Mouse (Mus musculus): ENCODE results near the gene Trmt112. TPM values are rescaled to one million over a fixed set of nuclear protein-coding genes. Genes with fewer than 3 reads are reported as not detected.
A peak's percentile ranks its signal among the peaks of the same experiment; 100 is the strongest.

Gene Trmt112
- polyA plus RNA-seq, 1 experiment from 2014 or later: 131 TPM

DNA sequence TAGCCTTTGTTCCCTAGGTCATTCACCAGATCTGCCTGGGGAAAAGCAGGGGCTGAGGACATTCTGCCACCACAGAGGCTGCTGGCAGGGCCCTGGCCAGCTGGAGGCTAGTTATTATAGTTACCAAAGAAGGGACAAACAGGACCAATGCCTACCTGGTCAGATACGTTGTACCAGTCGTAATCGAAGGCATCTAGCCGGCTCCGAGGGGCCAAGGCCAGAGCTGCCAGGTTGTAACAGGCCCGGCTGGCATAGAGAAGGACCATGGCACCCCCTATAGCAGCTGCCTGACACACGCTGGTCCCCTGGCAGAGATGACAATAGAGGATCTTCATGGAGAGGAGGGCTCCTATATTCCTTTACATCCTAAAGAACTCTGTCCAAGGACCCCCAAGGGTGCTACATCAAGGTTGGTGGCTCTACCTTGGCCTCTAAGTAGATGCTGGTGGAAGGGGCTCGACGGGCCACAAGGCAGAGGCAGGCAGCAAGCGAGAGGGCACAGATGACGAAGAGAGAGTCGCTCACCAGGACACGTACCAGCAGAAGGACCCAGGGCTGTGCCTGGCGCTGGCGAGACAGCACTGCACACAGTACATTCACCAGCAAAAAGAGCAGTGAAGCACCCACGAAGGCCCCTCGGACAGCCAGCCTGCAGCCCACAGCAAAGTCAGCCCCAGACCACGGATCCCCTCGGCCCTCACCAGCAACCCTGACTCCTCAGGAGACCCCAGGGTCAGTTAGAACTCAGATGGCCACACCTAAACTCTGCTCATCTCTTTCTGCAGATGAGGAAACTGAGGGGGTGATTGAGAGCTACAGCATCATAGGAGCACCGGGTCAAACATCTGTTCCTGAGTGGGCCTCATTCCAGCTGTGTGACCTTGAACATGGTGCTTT, 29.9 kb downstream of the Trmt112 start:
- DNase-seq (ENCODE audit: low spot score): no peak
- 93% methylated on average over 20 of the region's 20 CpGs for WGBS
- Histone ChIP-seq H3K4me1 (ENCODE audit: control insufficient read depth, insufficient read depth, low read length) (peaks cover 15% of the 10 kb centered on the region), H3K36me3 (ENCODE audit: control insufficient read depth, insufficient read depth, low read length) (peaks cover 2% of the 10 kb centered on the region; the same call in 1 of the 2 replicates), H3K9ac (ENCODE audit: low read length) (no peak overlapping the region), H3K9me3 (ENCODE audit: control insufficient read depth, low read length) (no peaks in the 10 kb centered on the region), H3K27ac (ENCODE audit: low read depth, low read length) (no peak overlapping the region), H3K4me2 (ENCODE audit: low read depth) (0 out of 2 replicates have a peak overlapping the region, but pooled peaks have one; percentile 9), H3K27me3 (ENCODE audit: control insufficient read depth, insufficient read depth, low read length) (peaks cover 21% of the 10 kb centered on the region), H3K4me3 (ENCODE audit: low read depth, low read length) (no peak overlapping the region)
- no peak for ATAC-seq (ENCODE audit: insufficient read depth, low FRiP score, low TSS enrichment)

DNA sequence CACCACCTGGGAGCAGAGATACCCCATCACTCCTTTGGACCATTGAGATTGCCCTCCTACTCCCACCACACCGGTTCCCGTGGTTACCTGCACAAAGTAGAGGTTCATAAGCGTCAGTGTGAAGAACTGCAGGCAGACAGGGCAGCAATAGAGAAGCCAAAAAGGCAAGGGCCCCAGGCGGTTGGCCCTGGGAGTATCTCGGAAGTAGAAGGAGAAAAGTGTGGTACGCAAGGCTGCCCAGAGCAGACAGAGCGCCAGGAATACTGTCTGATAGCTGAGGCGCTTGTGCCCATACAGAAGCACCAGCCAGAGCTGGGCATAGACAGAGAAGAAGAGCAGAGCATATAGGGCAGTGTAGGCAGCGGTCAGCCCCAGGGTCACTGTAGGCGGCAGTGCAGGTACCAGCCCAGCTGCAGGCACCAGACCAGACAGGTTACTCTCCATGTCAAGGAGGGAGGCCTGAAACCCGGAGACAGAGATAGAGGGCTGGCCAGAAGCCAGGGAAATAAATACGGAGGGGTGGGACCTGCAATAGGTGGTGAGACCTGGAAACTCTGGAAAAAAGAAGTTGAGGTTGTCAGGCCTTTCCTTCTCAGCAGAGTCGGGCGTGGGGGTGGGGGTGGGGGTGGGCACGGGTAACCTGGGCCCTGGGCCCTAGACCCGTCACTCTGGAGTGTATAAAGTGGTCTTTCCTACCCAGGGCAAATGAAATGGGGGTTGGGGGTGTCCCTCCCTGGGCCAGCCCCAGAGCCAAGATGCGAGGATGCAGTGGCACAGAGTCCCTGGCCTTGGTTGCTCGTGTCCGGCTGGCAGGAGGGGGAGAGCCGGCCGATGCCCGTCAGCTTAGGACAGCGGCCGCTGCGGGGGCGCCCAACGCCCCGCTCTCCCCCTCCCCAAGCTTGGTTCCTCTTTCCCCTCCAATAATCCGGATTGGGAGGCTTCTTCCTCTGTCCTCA, 31.2 kb downstream of the Trmt112 start:
- Histone ChIP-seq H3K4me1 (ENCODE audit: control insufficient read depth, insufficient read depth, low read length) (peaks cover 15% of the 10 kb centered on the region), H3K4me3 (ENCODE audit: low read depth, low read length) (peak overlapping the region; percentile 49), H3K9ac (ENCODE audit: low read length) (peak overlapping the region; percentile 52), H3K4me2 (ENCODE audit: low read depth) (peak overlapping the region; percentile 100), H3K27me3 (ENCODE audit: control insufficient read depth, insufficient read depth, low read length) (peaks cover 8% of the 10 kb centered on the region), H3K36me3 (ENCODE audit: control insufficient read depth, insufficient read depth, low read length) (peaks cover 2% of the 10 kb centered on the region; the same call in 1 of the 2 replicates), H3K27ac (ENCODE audit: low read depth, low read length) (peak overlapping the region; percentile 78; the same call in 1 of the 2 replicates), H3K9me3 (ENCODE audit: control insufficient read depth, low read length) (no peaks in the 10 kb centered on the region)
- 26% methylated on average over 29 of the region's 29 CpGs for WGBS
- ATAC-seq (ENCODE audit: insufficient read depth, low FRiP score, low TSS enrichment) (peak; percentile 15; the same call in 1 of the 2 replicates), DNase-seq (ENCODE audit: low spot score) (no peak)

DNA sequence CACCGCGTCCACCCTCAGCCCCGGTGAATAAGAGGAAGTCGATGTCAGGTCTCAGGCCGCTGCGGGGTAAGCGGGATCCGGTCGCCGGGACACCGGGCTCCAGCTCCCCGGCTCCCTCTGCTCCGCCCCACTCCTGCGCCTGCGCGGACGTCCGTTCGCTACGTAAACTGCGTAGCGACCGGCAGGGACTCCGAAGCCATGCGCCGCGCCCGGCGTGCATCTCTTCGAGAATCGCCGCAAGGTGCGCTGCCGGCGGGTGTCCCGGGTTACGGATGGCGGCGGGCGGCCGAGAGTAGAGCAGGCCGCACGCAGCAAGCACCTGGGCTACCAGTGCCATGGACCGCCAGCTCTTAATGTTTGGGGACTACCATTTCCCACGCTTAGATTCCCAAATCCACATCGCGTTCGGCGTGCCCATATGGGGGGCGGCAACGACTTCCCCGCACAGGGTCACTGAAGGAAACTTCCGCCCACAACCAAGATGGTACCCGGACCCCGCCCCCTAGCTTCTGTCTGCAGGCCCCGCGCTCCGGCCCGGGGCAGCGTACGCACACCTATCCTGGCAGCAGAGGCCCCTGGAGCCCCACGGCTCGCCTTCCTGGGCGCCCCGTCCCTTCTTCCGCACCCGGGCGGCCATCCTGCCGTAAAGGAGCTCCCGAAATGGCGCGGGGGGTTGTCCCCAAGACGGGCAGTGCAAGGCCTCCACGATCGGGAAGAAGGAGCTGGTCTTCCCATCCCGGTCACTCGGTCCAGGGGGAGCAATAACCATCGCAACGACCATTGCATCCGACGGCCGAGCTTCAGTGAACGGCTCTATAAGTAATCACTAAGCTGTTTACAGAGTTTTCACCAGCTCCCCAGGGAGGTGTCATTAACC, 32.1 kb downstream of the Trmt112 start, which contains the start of gene Bad:
TSS of gene Bad (plus strand) at position 490 of the 877 bp plus-strand sequence.
- WGBS: under 1% methylated on average over 83 of the region's 83 CpGs
- H3K4me3 ChIP-seq (ENCODE audit: low read depth, low read length): peak within 1 kb of the TSS; percentile 49
- peaks cover 2% of the 10 kb centered on the region; the same call in 1 of the 2 replicates for H3K36me3 ChIP-seq (ENCODE audit: control insufficient read depth, insufficient read depth, low read length)

DNA sequence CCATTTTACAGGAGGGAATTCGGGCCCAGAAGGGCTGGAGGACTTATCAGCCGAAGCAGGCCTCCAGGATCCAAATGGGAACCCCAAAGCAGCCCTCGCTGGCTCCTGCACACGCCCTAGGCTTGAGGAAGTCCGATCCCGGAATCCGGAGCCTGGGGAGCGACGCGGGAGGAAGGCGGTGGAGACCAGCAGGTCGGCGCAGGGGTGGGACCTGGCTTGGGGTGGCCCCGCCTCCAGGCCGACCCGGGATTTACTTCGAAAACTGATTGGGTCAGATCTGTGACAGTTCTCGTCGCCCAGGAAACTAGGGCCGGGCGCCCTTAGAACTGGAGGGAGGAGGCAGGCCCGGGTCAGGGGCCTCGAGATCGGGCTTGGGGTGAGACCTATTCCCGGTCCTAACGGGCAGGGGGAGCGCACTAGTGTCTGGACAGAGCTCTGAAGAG, 32.8 kb downstream of the Trmt112 start, which contains the start of gene Gpr137:
TSS of gene Gpr137 (minus strand) at position 232 of the 443 bp plus-strand sequence.
- peak; percentile 90 for DNase-seq (ENCODE audit: low spot score)
- H3K9me3 ChIP-seq (ENCODE audit: control insufficient read depth, low read length): no peaks in the 10 kb centered on the region
- peak; percentile 84 for ATAC-seq (ENCODE audit: insufficient read depth, low FRiP score, low TSS enrichment)
- WGBS: under 1% methylated on average over 27 of the region's 27 CpGs
- peak within 1 kb of the TSS; percentile 52 for H3K9ac ChIP-seq (ENCODE audit: low read length)
- no peaks in the 10 kb centered on the region for H3K27me3 ChIP-seq (ENCODE audit: control insufficient read depth, insufficient read depth, low read length)
- H3K4me1 ChIP-seq (ENCODE audit: control insufficient read depth, insufficient read depth, low read length): peaks cover 15% of the 10 kb centered on the region
- H3K4me3 ChIP-seq (ENCODE audit: low read depth, low read length): peak within 1 kb of the TSS; percentile 49
- H3K4me2 ChIP-seq (ENCODE audit: low read depth): peak within 1 kb of the TSS; percentile 100
- peaks cover 2% of the 10 kb centered on the region; the same call in 1 of the 2 replicates for H3K36me3 ChIP-seq (ENCODE audit: control insufficient read depth, insufficient read depth, low read length)
- peak within 1 kb of the TSS; percentile 78 for H3K27ac ChIP-seq (ENCODE audit: low read depth, low read length)

More for the DNA sequence above, 32.1 kb downstream of the Trmt112 start, which contains the start of gene Bad:
- Histone ChIP-seq H3K4me1 (ENCODE audit: control insufficient read depth, insufficient read depth, low read length) (peaks cover 15% of the 10 kb centered on the region), H3K27me3 (ENCODE audit: control insufficient read depth, insufficient read depth, low read length) (no peaks in the 10 kb centered on the region), H3K9me3 (ENCODE audit: control insufficient read depth, low read length) (no peaks in the 10 kb centered on the region), H3K27ac (ENCODE audit: low read depth, low read length) (peak within 1 kb of the TSS; percentile 78), H3K4me2 (ENCODE audit: low read depth) (peak within 1 kb of the TSS; percentile 100), H3K9ac (ENCODE audit: low read length) (peak within 1 kb of the TSS; percentile 52)
- DNase-seq (ENCODE audit: low spot score): peak; percentile 97
- ATAC-seq (ENCODE audit: insufficient read depth, low FRiP score, low TSS enrichment): peak; percentile 82

DNA sequence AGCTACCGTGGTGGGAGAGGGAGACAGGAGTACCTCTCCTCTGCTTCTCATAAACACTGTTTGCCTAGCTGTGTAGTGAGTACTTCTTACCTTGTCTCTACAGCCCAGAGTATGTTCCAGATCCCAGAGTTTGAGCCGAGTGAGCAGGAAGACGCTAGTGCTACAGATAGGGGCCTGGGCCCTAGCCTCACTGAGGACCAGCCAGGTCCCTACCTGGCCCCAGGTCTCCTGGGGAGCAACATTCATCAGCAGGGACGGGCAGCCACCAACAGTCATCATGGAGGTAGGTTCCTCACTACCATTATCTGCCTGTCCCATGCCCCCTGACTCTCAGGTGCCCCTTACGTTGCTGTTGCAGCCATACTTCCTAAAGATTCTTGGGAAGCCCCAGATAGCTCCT, 33.3 kb downstream of the Trmt112 start:
- DNase-seq (ENCODE audit: low spot score) (no peak), ATAC-seq (ENCODE audit: insufficient read depth, low FRiP score, low TSS enrichment) (no peak)
- peaks cover 2% of the 10 kb centered on the region; the same call in 1 of the 2 replicates for H3K36me3 ChIP-seq (ENCODE audit: control insufficient read depth, insufficient read depth, low read length)
- no peaks in the 10 kb centered on the region for H3K27me3 ChIP-seq (ENCODE audit: control insufficient read depth, insufficient read depth, low read length)
- H3K4me3 ChIP-seq (ENCODE audit: low read depth, low read length): peak overlapping the region; percentile 49
- WGBS: 29% methylated on average over 5 of the region's 5 CpGs
- H3K9ac ChIP-seq (ENCODE audit: low read length): peak overlapping the region; percentile 52
- no peaks in the 10 kb centered on the region for H3K9me3 ChIP-seq (ENCODE audit: control insufficient read depth, low read length)
- H3K4me1 ChIP-seq (ENCODE audit: control insufficient read depth, insufficient read depth, low read length): peaks cover 15% of the 10 kb centered on the region
- H3K27ac ChIP-seq (ENCODE audit: low read depth, low read length): 0 out of 2 replicates have a peak overlapping the region, but pooled peaks have one; percentile 78
- H3K4me2 ChIP-seq (ENCODE audit: low read depth): peak overlapping the region; percentile 100

DNA sequence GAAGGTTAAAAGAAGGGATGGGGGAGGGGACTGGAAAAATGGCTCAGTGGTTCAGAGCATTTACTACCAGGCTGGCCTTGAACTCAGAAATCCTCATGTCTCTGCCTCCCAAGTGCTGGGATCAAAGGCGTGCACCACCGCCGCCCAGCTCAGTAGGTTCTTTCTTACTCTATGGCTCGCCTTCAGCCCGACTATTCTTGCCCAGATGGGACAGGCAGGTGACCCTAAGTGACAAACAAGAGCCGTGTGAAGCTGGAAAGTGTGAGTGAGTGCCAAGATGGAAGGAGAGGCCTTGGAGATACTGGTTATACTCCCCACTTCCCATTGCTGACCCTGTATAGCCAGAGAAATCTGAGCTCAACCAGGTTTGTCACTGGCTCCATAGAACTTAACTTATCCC, 34.2 kb downstream of the Trmt112 start:
- no peaks in the 10 kb centered on the region for H3K36me3 ChIP-seq (ENCODE audit: control insufficient read depth, insufficient read depth, low read length)
- H3K27me3 ChIP-seq (ENCODE audit: control insufficient read depth, insufficient read depth, low read length): no peaks in the 10 kb centered on the region
- 93% methylated on average over 6 of the region's 6 CpGs for WGBS
- no peaks in the 10 kb centered on the region for H3K9me3 ChIP-seq (ENCODE audit: control insufficient read depth, low read length)
- no peak overlapping the region for H3K4me3 ChIP-seq (ENCODE audit: low read depth, low read length)
- H3K27ac ChIP-seq (ENCODE audit: low read depth, low read length): no peak overlapping the region
- DNase-seq (ENCODE audit: low spot score): no peak
- peaks cover 15% of the 10 kb centered on the region for H3K4me1 ChIP-seq (ENCODE audit: control insufficient read depth, insufficient read depth, low read length)
- H3K9ac ChIP-seq (ENCODE audit: low read length): no peak overlapping the region
- ATAC-seq (ENCODE audit: insufficient read depth, low FRiP score, low TSS enrichment): no peak
- no peak overlapping the region for H3K4me2 ChIP-seq (ENCODE audit: low read depth)

DNA sequence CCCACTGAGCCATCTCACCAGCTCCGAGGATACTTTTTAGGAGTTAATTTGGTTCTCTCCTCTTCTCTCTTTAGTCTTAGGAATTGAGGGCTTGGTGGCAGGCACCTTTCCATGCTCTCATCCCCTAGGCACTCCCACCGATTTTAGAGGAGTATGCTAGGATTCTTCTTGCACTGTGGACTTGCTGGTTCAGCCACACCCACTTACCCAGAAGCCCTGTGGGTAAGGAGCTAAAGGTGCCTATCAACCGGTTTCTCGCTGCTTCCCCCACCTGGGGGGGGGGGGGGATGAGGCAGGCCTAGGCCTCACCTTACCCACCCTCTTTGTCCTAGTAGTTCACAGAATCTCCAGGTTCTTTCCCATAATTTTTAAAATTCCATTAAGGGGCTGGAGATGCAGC, 38.2 kb downstream of the Trmt112 start:
- H3K9ac ChIP-seq (ENCODE audit: low read length): no peak overlapping the region
- ATAC-seq (ENCODE audit: insufficient read depth, low FRiP score, low TSS enrichment) (no peak), DNase-seq (ENCODE audit: low spot score) (no peak)
- peaks cover 11% of the 10 kb centered on the region for H3K4me1 ChIP-seq (ENCODE audit: control insufficient read depth, insufficient read depth, low read length)
- no peaks in the 10 kb centered on the region for H3K36me3 ChIP-seq (ENCODE audit: control insufficient read depth, insufficient read depth, low read length)
- H3K27me3 ChIP-seq (ENCODE audit: control insufficient read depth, insufficient read depth, low read length): no peaks in the 10 kb centered on the region
- no peaks in the 10 kb centered on the region for H3K9me3 ChIP-seq (ENCODE audit: control insufficient read depth, low read length)
- H3K4me3 ChIP-seq (ENCODE audit: low read depth, low read length): no peak overlapping the region
- H3K27ac ChIP-seq (ENCODE audit: low read depth, low read length): no peak overlapping the region
- 64% methylated on average over 4 of the region's 4 CpGs for WGBS
- no peak overlapping the region for H3K4me2 ChIP-seq (ENCODE audit: low read depth)
